Mouse (Mus musculus): ENCODE measurements at regions not wholly inside any gene's neighbourhood (a gene's known extent, or its start where the extent isn't known, plus 50 kb on each side); places are given as distances from the start of the nearest gene placed in this dataset.

- no peak for DNase-seq (ENCODE audit: low read depth, low spot score)
These were observed 119.6 kb upstream of the Mpp6 start for GRCm38 (mm10) chr6:49990522-49990858.

GRCm38 (mm10) chr6:49999365-49999764, 110.7 kb upstream of the Mpp6 start:
- no peak for DNase-seq (ENCODE audit: low read depth, low spot score)

GRCm38 (mm10) chr6:50008074-50008473, 102.0 kb upstream of the Mpp6 start:
- no peak for DNase-seq (ENCODE audit: low read depth, low spot score)

- DNase-seq (ENCODE audit: low read depth, low spot score): no peak
These were observed 101.2 kb upstream of the Mpp6 start for GRCm38 (mm10) chr6:50008869-50009268.

- no peak for DNase-seq (ENCODE audit: low read depth, low spot score)
These were observed 100.7 kb upstream of the Mpp6 start for GRCm38 (mm10) chr6:50009339-50009738.

- DNase-seq (ENCODE audit: low read depth, low spot score): no peak
These were observed 100.2 kb upstream of the Mpp6 start for GRCm38 (mm10) chr6:50009856-50010255.

GRCm38 (mm10) chr6:50011071-50011470, 99.0 kb upstream of the Mpp6 start:
- DNase-seq (ENCODE audit: low read depth, low spot score): no peak

GRCm38 (mm10) chr6:50011746-50012453, 98.1 kb upstream of the Mpp6 start:
- DNase-seq (ENCODE audit: low read depth, low spot score): no peak

GRCm38 (mm10) chr6:50013067-50013466, 97.0 kb upstream of the Mpp6 start:
- no peak for DNase-seq (ENCODE audit: low read depth, low spot score)

- no peak for DNase-seq (ENCODE audit: low read depth, low spot score)
These were observed 96.2 kb upstream of the Mpp6 start for GRCm38 (mm10) chr6:50013842-50014241.

GRCm38 (mm10) chr6:50027981-50028380, 82.1 kb upstream of the Mpp6 start:
- no peak for DNase-seq (ENCODE audit: low read depth, low spot score)

- no peak for DNase-seq (ENCODE audit: low read depth, low spot score)
These were observed 80.0 kb upstream of the Mpp6 start for GRCm38 (mm10) chr6:50029895-50030515.

GRCm38 (mm10) chr6:50031356-50031755, 78.7 kb upstream of the Mpp6 start:
- DNase-seq (ENCODE audit: low read depth, low spot score): no peak

- no peak for DNase-seq (ENCODE audit: low read depth, low spot score)
These were observed 77.0 kb upstream of the Mpp6 start for GRCm38 (mm10) chr6:50032894-50033595.

GRCm38 (mm10) chr6:50037614-50038013, 72.4 kb upstream of the Mpp6 start:
- DNase-seq (ENCODE audit: low read depth, low spot score): no peak

GRCm38 (mm10) chr6:50038369-50038768, 71.7 kb upstream of the Mpp6 start:
- DNase-seq (ENCODE audit: low read depth, low spot score): no peak

- no peak for DNase-seq (ENCODE audit: low read depth, low spot score)
These were observed 69.0 kb upstream of the Mpp6 start for GRCm38 (mm10) chr6:50041044-50041443.

- DNase-seq (ENCODE audit: low read depth, low spot score): no peak
These were observed 67.9 kb upstream of the Mpp6 start for GRCm38 (mm10) chr6:50042127-50042526.

- no peak for DNase-seq (ENCODE audit: low read depth, low spot score)
These were observed 65.9 kb upstream of the Mpp6 start for GRCm38 (mm10) chr6:50044165-50044564.

GRCm38 (mm10) chr6:50046721-50047120, 63.3 kb upstream of the Mpp6 start:
- DNase-seq (ENCODE audit: low read depth, low spot score): no peak

- DNase-seq (ENCODE audit: low read depth, low spot score): no peak
These were observed 57.6 kb upstream of the Mpp6 start for GRCm38 (mm10) chr6:50052416-50052815.

GRCm38 (mm10) chr6:50053086-50053485, 57.0 kb upstream of the Mpp6 start:
- DNase-seq (ENCODE audit: low read depth, low spot score): no peak

- DNase-seq (ENCODE audit: low read depth, low spot score): no peak
These were observed 55.8 kb upstream of the Mpp6 start for GRCm38 (mm10) chr6:50054233-50054632.
